Mouse (Mus musculus): ENCODE measurements around the gene Fgfr2.
"Not testable (repeated sequence)": the region's sequence is repeated elsewhere in the genome, so short reads cannot be mapped to it uniquely, and the experiment has no call there.

Fgfr2 gene

DNA sequence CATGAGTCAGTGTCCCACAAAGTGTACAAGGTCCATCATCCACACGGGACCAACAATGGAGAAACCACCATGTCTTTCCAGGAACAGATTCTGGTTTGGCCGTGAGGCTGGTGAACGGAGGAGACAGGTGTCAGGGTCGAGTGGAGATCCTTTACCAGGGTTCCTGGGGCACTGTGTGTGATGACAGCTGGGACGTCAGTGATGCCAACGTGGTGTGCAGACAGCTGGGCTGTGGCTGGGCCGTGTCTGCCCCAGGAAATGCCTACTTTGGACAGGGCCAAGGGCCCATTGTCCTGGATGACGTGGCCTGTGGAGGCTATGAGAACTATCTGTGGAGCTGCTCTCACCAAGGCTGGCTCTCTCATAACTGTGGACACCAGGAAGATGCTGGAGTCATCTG is 2073.3 kb downstream of the Fgfr2 start:
- not testable (repeated sequence) for DNase-seq (ENCODE audit: low read depth, low spot score); H3K36me3 ChIP-seq (ENCODE audit: control insufficient read depth, insufficient read depth, low read length, poor library complexity, severe bottlenecking); H3K27me3 ChIP-seq (ENCODE audit: control insufficient read depth, insufficient read depth, low read length, poor library complexity, severe bottlenecking)

GRCm38 (mm10) chr7:131045258-131045835 is 2077.8 kb downstream of the Fgfr2 start:
- H3K27me3 ChIP-seq (ENCODE audit: control insufficient read depth, insufficient read depth, low read length, poor library complexity, severe bottlenecking); H3K36me3 ChIP-seq (ENCODE audit: control insufficient read depth, insufficient read depth, low read length, poor library complexity, severe bottlenecking): not testable (repeated sequence)
- DNase-seq (ENCODE audit: low read depth, low spot score) = peak; percentile 2

GRCm38 (mm10) chr7:131042657-131043056 is 2080.5 kb downstream of the Fgfr2 start:
- DNase-seq (ENCODE audit: low read depth, low spot score) = no peak
- Histone ChIP-seq H3K27me3 (ENCODE audit: control insufficient read depth, insufficient read depth, low read length, poor library complexity, severe bottlenecking) (no peaks in the 10 kb centered on the region), H3K36me3 (ENCODE audit: control insufficient read depth, insufficient read depth, low read length, poor library complexity, severe bottlenecking) (no peaks in the 10 kb centered on the region)

DNA sequence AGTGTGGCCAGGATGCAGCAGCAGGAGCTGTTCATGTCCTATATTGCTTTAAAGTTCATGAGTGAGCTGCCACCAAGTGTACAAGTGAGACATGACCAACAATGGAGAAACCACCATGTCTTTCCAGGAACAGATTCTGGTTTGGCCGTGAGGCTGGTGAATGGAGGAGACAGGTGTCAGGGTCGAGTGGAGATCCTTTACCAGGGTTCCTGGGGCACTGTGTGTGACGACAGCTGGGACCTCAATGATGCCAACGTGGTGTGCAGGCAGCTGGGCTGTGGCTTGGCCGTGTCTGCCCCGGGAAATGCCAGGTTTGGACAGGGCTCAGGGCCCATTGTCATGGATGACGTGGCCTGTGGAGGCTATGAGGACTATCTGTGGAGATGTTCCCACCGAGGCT is 2082.4 kb downstream of the Fgfr2 start:
- DNase-seq (ENCODE audit: low read depth, low spot score) = not testable (repeated sequence)

GRCm38 (mm10) chr7:131037083-131037482 is 2086.1 kb downstream of the Fgfr2 start:
- no peak for DNase-seq (ENCODE audit: low read depth, low spot score)
- H3K36me3 ChIP-seq (ENCODE audit: control insufficient read depth, insufficient read depth, low read length, poor library complexity, severe bottlenecking) = no peaks in the 10 kb centered on the region
- no peaks in the 10 kb centered on the region for H3K27me3 ChIP-seq (ENCODE audit: control insufficient read depth, insufficient read depth, low read length, poor library complexity, severe bottlenecking)

More for the DNA sequence above, 2082.4 kb downstream of the Fgfr2 start:
- H3K27me3 ChIP-seq (ENCODE audit: control insufficient read depth, insufficient read depth, low read length, poor library complexity, severe bottlenecking); H3K36me3 ChIP-seq (ENCODE audit: control insufficient read depth, insufficient read depth, low read length, poor library complexity, severe bottlenecking): not testable (repeated sequence)

DNA sequence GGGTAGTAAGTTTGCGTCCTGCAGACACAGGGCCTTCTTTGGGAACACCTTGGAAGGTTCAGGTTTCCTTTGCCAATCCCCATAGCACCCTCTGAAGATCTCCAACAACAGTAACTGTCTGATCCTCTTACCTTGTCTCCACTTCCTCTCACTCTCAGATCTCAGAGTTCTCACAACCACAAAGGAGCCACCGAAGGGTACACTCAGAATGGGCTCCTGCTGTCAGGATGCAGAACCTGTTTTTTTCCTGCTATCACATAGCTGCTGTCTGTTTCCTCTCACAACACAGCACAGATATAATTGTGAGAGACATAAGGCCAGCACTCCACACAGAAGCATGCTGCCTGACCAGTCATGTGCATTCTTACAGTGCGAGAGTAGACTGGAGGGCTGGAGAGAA is 2086.8 kb downstream of the Fgfr2 start:
- H3K27me3 ChIP-seq (ENCODE audit: control insufficient read depth, insufficient read depth, low read length, poor library complexity, severe bottlenecking) = no peaks in the 10 kb centered on the region
- DNase-seq (ENCODE audit: low read depth, low spot score) = no peak
- H3K36me3 ChIP-seq (ENCODE audit: control insufficient read depth, insufficient read depth, low read length, poor library complexity, severe bottlenecking) = no peaks in the 10 kb centered on the region

GRCm38 (mm10) chr7:131031755-131032154 is 2091.4 kb downstream of the Fgfr2 start, which contains the start of gene Dmbt1:
Dmbt1 (plus strand) TSS chr7:131032053.
- no peaks in the 10 kb centered on the region for H3K27me3 ChIP-seq (ENCODE audit: control insufficient read depth, insufficient read depth, low read length, poor library complexity, severe bottlenecking)
- H3K36me3 ChIP-seq (ENCODE audit: control insufficient read depth, insufficient read depth, low read length, poor library complexity, severe bottlenecking) = no peaks in the 10 kb centered on the region
- no peak for DNase-seq (ENCODE audit: low read depth, low spot score)

DNA sequence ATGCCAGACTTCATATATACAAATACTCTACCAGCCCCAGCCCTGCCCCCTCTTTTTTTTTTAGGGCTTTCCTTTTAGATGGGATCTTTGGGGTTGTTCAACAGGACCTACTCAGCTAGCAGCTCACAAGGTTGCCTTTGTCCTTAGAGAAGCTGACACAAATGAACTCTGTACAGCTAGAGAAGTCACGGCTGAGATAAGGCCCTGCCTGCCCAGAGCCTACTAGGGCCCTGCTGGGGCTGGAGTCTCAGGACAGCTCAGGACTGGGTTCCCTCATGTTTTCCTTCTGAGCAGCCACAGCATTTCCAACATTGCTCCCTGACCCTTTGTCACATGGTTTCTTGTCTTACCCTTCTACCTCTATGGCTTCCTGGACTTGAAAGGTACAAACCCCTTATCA is 2095.6 kb downstream of the Fgfr2 start:
- no peak for DNase-seq (ENCODE audit: low read depth, low spot score)
- H3K36me3 ChIP-seq (ENCODE audit: control insufficient read depth, insufficient read depth, low read length, poor library complexity, severe bottlenecking) = no peaks in the 10 kb centered on the region
- no peaks in the 10 kb centered on the region for H3K27me3 ChIP-seq (ENCODE audit: control insufficient read depth, insufficient read depth, low read length, poor library complexity, severe bottlenecking)

DNA sequence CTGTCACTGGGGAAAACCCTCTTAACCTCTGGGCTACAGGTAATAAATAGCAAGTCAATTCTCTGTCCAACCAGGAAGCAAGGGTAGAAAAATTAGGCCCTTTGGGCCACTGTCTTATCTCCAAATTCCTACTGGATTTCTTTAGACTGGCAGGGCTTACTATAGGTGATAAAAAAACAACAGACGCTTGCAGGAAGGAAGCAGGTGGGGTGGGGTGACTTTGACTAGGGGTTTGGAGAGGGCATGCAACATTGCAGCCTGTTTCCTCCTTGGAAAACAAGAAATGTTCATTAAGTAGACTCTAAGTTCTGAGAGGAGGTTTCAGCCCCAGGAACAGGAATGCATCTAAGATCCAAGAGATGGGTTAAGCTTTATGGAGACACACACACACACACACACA is 2098.3 kb downstream of the Fgfr2 start:
- DNase-seq (ENCODE audit: low read depth, low spot score) = no peak
- H3K36me3 ChIP-seq (ENCODE audit: control insufficient read depth, insufficient read depth, low read length, poor library complexity, severe bottlenecking) = no peaks in the 10 kb centered on the region
- H3K27me3 ChIP-seq (ENCODE audit: control insufficient read depth, insufficient read depth, low read length, poor library complexity, severe bottlenecking) = no peaks in the 10 kb centered on the region

DNA sequence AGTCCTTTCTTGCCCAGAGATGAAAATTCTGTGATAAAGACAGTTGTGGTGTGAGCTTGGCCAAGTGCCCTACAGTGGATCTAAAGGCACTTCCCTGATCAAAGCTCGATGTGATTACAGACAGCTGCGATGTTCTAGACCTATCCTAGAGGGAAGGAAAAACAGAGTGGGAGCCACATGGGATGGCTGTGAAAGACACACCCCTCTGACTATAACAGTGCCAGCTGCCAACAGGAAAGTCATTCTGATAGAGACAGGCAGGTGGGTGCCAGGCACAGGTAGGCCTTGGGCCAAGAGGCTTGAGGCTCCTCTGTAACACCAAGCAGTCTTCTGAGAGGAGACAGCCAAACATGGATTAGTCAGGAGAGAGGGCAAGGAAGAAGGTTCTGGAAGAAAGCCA is 2104.0 kb downstream of the Fgfr2 start:
- no peak for DNase-seq (ENCODE audit: low read depth, low spot score)
- H3K27me3 ChIP-seq (ENCODE audit: control insufficient read depth, insufficient read depth, low read length, poor library complexity, severe bottlenecking) = no peaks in the 10 kb centered on the region

GRCm38 (mm10) chr7:131011901-131012300 is 2111.2 kb downstream of the Fgfr2 start:
- Histone ChIP-seq H3K36me3 (ENCODE audit: control insufficient read depth, insufficient read depth, low read length, poor library complexity, severe bottlenecking) (no peaks in the 10 kb centered on the region), H3K27me3 (ENCODE audit: control insufficient read depth, insufficient read depth, low read length, poor library complexity, severe bottlenecking) (no peaks in the 10 kb centered on the region)
- no peak for DNase-seq (ENCODE audit: low read depth, low spot score)

More for the DNA sequence above, 2104.0 kb downstream of the Fgfr2 start:
- H3K36me3 ChIP-seq (ENCODE audit: control insufficient read depth, insufficient read depth, low read length, poor library complexity, severe bottlenecking) = no peaks in the 10 kb centered on the region

DNA sequence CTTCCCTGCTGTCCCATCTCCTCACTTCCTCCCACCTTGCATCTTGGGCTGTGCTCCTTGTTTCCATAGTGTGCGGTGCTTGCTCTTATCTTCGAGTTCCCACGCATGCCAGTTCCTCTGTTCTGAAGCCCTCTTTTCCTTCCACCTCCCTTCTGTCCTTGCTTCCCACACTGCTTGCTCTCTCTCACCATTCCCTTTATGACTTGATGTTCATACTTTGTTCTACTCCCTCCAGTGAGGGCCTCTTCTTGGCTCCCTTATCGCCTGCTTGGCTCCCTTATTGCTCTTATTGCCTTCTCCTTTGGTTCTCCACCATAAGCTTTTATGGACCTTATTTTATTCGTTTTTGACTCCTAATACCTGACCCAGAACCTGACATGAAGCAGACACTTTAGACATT is 2114.0 kb downstream of the Fgfr2 start:
- Histone ChIP-seq H3K36me3 (ENCODE audit: control insufficient read depth, insufficient read depth, low read length, poor library complexity, severe bottlenecking) (no peaks in the 10 kb centered on the region), H3K27me3 (ENCODE audit: control insufficient read depth, insufficient read depth, low read length, poor library complexity, severe bottlenecking) (no peaks in the 10 kb centered on the region)
- DNase-seq (ENCODE audit: low read depth, low spot score) = no peak

- Histone ChIP-seq H3K27me3 (ENCODE audit: control insufficient read depth, insufficient read depth, low read length, poor library complexity, severe bottlenecking) (no peaks in the 10 kb centered on the region), H3K36me3 (ENCODE audit: control insufficient read depth, insufficient read depth, low read length, poor library complexity, severe bottlenecking) (no peaks in the 10 kb centered on the region)
- no peak for DNase-seq (ENCODE audit: low read depth, low spot score)
Observed at GRCm38 (mm10) chr7:131007221-131007620, 2115.9 kb downstream of the Fgfr2 start.

GRCm38 (mm10) chr7:131004071-131004470 is 2119.1 kb downstream of the Fgfr2 start:
- Histone ChIP-seq H3K27me3 (ENCODE audit: control insufficient read depth, insufficient read depth, low read length, poor library complexity, severe bottlenecking) (no peaks in the 10 kb centered on the region), H3K36me3 (ENCODE audit: control insufficient read depth, insufficient read depth, low read length, poor library complexity, severe bottlenecking) (no peaks in the 10 kb centered on the region)
- no peak for DNase-seq (ENCODE audit: low read depth, low spot score)

DNA sequence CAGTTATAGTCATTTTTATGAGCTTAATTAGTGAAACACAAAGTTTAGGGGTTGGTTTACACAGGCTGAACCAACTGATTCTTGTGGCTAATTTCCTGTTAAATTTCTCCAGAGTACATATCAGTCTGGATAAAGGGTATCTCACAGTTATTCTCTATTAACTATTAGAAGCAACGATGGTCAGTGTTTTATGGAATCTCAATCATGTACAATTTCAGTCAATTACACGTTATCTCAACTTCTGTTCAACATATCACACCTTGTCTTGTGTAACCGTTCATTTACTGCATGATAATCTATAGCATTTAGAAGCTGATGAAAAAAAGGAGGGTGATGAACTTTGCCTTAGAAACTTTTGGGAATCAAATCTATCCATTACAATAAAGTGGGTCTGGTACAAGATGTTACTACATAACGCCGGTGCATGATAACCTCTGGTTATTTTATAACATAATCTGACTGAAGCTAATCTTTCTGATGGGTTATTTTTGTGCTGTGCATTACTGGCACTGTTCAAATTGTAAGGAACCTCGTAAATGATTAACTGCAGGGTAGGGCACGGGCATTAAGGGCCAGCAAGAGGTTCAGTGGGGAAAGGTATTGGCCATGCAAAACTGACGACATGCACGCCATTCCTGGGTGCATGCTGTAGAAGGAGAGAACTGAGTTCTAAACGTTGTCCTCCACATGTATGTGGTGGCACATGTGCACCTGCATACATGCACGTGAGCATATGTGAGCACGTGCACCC is 2121.0 kb downstream of the Fgfr2 start:
- H3K36me3 ChIP-seq (ENCODE audit: control insufficient read depth, insufficient read depth, low read length, poor library complexity, severe bottlenecking) = no peaks in the 10 kb centered on the region
- no peak for DNase-seq (ENCODE audit: low read depth, low spot score)
- no peaks in the 10 kb centered on the region for H3K27me3 ChIP-seq (ENCODE audit: control insufficient read depth, insufficient read depth, low read length, poor library complexity, severe bottlenecking)
